Mouse (Mus musculus): ENCODE results near the gene Ccdc15.

Gene Ccdc15

GRCm38 (mm10) chr9:37230486-37231195, 117.6 kb downstream of the Ccdc15 start:
- DNase-seq: peak; percentile 75

- peak; percentile 76 for DNase-seq
These were observed 118.3 kb downstream of the Ccdc15 start for GRCm38 (mm10) chr9:37229880-37230325.
